Mouse (Mus musculus): ENCODE measurements around the gene Fam104a. TPM values are rescaled to one million over a fixed set of nuclear protein-coding genes. Genes with fewer than 3 reads are reported as not detected.

Fam104a gene
- total and polyA plus RNA-seq, 3 experiments: 14.6 to 57.0 (median 35.3) TPM

- in situ Hi-C loops (cut with MboI; ENCODE audit: low pct_ligation_motif_present, low pct_unique_long_range_greater_than_20kb, low sequenced_read_pairs) (no loop called here), dilution Hi-C loops (cut with MboI; ENCODE audit: extremely low pct_ligation_motif_present, extremely low pct_unique_long_range_greater_than_20kb, low sequenced_read_pairs) (no loop called here)
- Histone ChIP-seq H3K9ac (ENCODE audit: insufficient read depth, low read depth) (peak overlapping the region; percentile 95; the same call in 1 of the 2 replicates), H3K36me3 (replicated peaks in 1 of 2; ENCODE audit: control insufficient read depth in 1 of 2, insufficient read depth in 1 of 2, low read length in 1 of 2) (peaks cover 2 to 38% of the 10 kb centered on the region in 2 experiments), H3K27ac (ENCODE audit: insufficient read depth, low read depth) (no peak overlapping the region), H3K9me3 (replicated peaks; ENCODE audit: low read length) (no peaks in the 10 kb centered on the region), H3K27me3 (replicated peaks) (no peaks in the 10 kb centered on the region), H3K4me2 (ENCODE audit: insufficient read depth, low read depth, poor library complexity, severe bottlenecking) (no peak overlapping the region; the same call in 1 of the 2 replicates), H3K79me2 (replicated peaks; ENCODE audit: control insufficient read depth, extremely low read depth, insufficient read depth, poor library complexity, severe bottlenecking) (peaks cover 90% of the 10 kb centered on the region), H3K4me3 (replicated peaks in 1 of 3; ENCODE audit: low read depth in 2 of 3, low read length in 2 of 3, poor library complexity in 1 of 3) (peak overlapping the region in 2 of 3 experiments; percentile 14 to 95), H3K4me1 (ENCODE audit: control insufficient read depth in 1 of 2, insufficient read depth in 2 of 2) (peaks cover 17 to 68% of the 10 kb centered on the region in 2 experiments)
- DNase-seq (ENCODE audit: extremely low read depth): no peak
- TF ChIP-seq BHLHE40 (IDR thresholded peaks at IDR 0.05; ENCODE audit: low read depth, low read length) (no peak), CTCF (conservative IDR thresholded peaks at IDR 0.05 in 1 of 2, IDR thresholded peaks at IDR 0.05 in 1 of 2; ENCODE audit: low read depth in 2 of 2, low read length in 2 of 2) (peak in 1 of 2 experiments; percentile 19; a peak in 2 of 4 replicates), USF2 (conservative IDR thresholded peaks at IDR 0.05; ENCODE audit: low read depth, low read length) (no peak), ZC3H11A (IDR thresholded peaks at IDR 0.05; ENCODE audit: low read depth, low read length) (no peak), ETS1 (conservative IDR thresholded peaks at IDR 0.05; ENCODE audit: low read depth, low read length) (no peak), POLR2A (IDR thresholded peaks at IDR 0.05; ENCODE audit: low read depth, low read length) (no peak), ZNF384 (IDR thresholded peaks at IDR 0.05; ENCODE audit: low read depth, low read length) (peak; percentile 55; the same call in 1 of the 2 replicates), ELF1 (IDR thresholded peaks at IDR 0.05; ENCODE audit: low read depth, low read length) (no peak), GABPA (IDR thresholded peaks at IDR 0.05; ENCODE audit: insufficient replicate concordance, low read depth, low read length) (no peak), RAD21 (IDR thresholded peaks at IDR 0.05; ENCODE audit: low read depth, low read length) (no peak; the same call in 1 of the 2 replicates), JUN (IDR thresholded peaks at IDR 0.05; ENCODE audit: insufficient read depth, low read depth, low read length) (no peak), TCF12 (IDR thresholded peaks at IDR 0.05; ENCODE audit: low read depth, low read length) (no peak), JUND (conservative IDR thresholded peaks at IDR 0.05; ENCODE audit: low read depth, low read length) (no peak)
Measured at GRCm38 (mm10) chr11:113681979-113682378, 2.0 kb downstream of the Fam104a start.

DNA sequence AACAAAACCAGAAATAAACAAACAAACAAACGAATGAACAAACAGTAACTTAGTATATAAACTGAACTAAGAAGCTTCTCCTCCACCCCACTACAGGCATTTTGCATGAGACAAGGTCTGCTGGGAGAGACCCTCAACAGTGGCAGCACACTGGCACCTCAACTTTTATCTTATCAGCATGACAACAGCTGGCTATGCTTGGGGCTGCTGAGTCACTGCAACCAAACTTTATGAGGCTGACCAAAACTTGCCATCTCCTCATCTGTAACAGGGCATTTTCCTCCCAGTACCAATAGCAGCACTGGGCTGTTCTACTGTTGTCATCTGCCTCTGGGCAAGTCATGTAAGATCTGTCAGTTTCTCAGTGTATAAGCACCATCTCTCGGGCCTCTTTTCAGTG, 3.0 kb downstream of the Fam104a start:
- no peak overlapping the region for H3K4me3 ChIP-seq (replicated peaks in 1 of 3; ENCODE audit: low read depth in 2 of 3, low read length in 2 of 3, poor library complexity in 1 of 3)
- dilution Hi-C loops (cut with MboI; ENCODE audit: extremely low pct_ligation_motif_present, extremely low pct_unique_long_range_greater_than_20kb, low sequenced_read_pairs): no loop called here
- no peaks in the 10 kb centered on the region for H3K27me3 ChIP-seq (replicated peaks)
- peaks cover 84% of the 10 kb centered on the region for H3K79me2 ChIP-seq (replicated peaks; ENCODE audit: control insufficient read depth, extremely low read depth, insufficient read depth, poor library complexity, severe bottlenecking)
- no peaks in the 10 kb centered on the region for H3K9me3 ChIP-seq (replicated peaks; ENCODE audit: low read length)
- H3K9ac ChIP-seq (ENCODE audit: insufficient read depth, low read depth): no peak overlapping the region
- H3K27ac ChIP-seq (ENCODE audit: insufficient read depth, low read depth): no peak overlapping the region
- H3K4me2 ChIP-seq (ENCODE audit: insufficient read depth, low read depth, poor library complexity, severe bottlenecking): peak overlapping the region; percentile 36; the same call in 1 of the 2 replicates
- no peak for DNase-seq (ENCODE audit: extremely low read depth)
- TF ChIP-seq CHD2 (IDR thresholded peaks at IDR 0.05; ENCODE audit: low read length): no peak
- TF ChIP-seq MEF2A (IDR thresholded peaks at IDR 0.05; ENCODE audit: borderline replicate concordance, low read depth, low read length): no peak
- TF ChIP-seq TCF12 (IDR thresholded peaks at IDR 0.05; ENCODE audit: low read depth, low read length): no peak
- TF ChIP-seq USF2 (conservative IDR thresholded peaks at IDR 0.05; ENCODE audit: low read depth, low read length): no peak
- TF ChIP-seq SMC3 (IDR thresholded peaks at IDR 0.05; ENCODE audit: low read depth, low read length): no peak
- no peak for TF ChIP-seq PAX5 (IDR thresholded peaks at IDR 0.05; ENCODE audit: low read length)
- TF ChIP-seq TBP (conservative IDR thresholded peaks at IDR 0.05; ENCODE audit: low read depth, low read length): no peak
- no peak for TF ChIP-seq ZMIZ1 (IDR thresholded peaks at IDR 0.05; ENCODE audit: low read depth, low read length)
- TF ChIP-seq NELFE (IDR thresholded peaks at IDR 0.05; ENCODE audit: low read depth, low read length): no peak
- in situ Hi-C loops (cut with MboI; ENCODE audit: low pct_ligation_motif_present, low pct_unique_long_range_greater_than_20kb, low sequenced_read_pairs): no loop called here
- H3K4me1 ChIP-seq (ENCODE audit: control insufficient read depth in 1 of 2, insufficient read depth in 2 of 2): peaks cover 16 to 67% of the 10 kb centered on the region in 2 experiments
- peaks cover 9 to 42% of the 10 kb centered on the region in 2 experiments for H3K36me3 ChIP-seq (replicated peaks in 1 of 2; ENCODE audit: control insufficient read depth in 1 of 2, insufficient read depth in 1 of 2, low read length in 1 of 2)
